Mouse (Mus musculus) stomach, postnatal 0 days (tissue): ENCODE measurements around the gene Olfr702.

Experiments
- CTCF ChIP-seq: IDR thresholded peaks from 2 replicates; pipeline ENCODE4 v1.5.1; 2016; ENCODE audit warnings: antibody characterized with exemption, low read depth, mild to moderate bottlenecking, moderate library complexity
- EP300 ChIP-seq: optimal IDR thresholded peaks from 2 replicates; pipeline ENCODE3; 2016; ENCODE audit warnings: antibody characterized with exemption

DNA sequence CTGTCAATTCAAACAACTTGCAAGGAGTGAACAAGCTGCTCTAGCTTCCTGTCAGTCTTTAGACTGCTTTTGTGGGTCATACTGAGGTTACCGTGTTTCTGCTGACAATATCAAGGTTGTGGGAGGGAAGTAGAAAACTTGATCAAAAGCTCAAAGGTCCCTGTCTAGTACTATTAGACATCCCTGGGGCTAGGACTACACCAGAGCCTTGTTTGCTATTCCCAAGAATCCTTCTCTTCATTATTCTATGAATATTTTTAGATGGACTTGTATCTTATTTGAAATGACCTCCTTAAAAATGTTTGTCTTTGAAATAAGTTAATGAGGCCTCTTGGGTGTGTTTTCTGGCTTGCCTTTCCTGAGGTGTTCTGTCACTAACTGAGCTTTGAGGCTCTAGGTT, 40.6 kb downstream of the Olfr702 start, which contains the start of gene Olfr699:
- TF ChIP-seq CTCF = no peak
- no peak for TF ChIP-seq EP300
